Mouse (Mus musculus): Measurements from ENCODE around the gene Dok7. TPM values are rescaled to one million over a fixed set of nuclear protein-coding genes. Genes with fewer than 3 reads are reported as not detected.
A peak's percentile ranks its signal among the peaks of the same experiment; 100 is the strongest.

Dok7 gene
- polyA plus RNA-seq, 1 experiment from 2014 or later, result 11.6 TPM

DNA sequence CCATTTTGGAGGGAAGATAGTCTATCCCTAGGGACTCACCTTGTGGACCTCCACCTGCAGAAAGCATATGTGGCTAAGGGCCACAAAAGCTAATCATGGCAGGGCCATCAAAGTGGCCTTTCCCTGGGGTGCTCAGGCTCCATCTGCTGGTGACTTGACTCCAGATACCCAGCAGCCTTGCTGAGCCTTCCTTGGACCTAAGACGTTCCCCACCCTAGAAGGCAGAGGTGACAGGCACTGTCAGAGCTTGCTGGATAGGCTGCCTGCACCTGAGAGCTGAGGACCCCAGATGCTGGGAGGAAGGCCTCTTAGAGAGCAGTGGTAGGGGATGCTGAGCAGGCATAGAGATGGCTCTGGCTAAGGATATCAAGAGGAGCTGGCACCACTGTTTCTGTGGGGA lies 74.7 kb downstream of the Dok7 start:
- Histone ChIP-seq H3K27ac (replicated peaks) (no peak overlapping the region), H3K36me3 (no peaks in the 10 kb centered on the region), H3K4me2 (no peak overlapping the region), H3K9ac (no peak overlapping the region), H3K4me3 (no peak overlapping the region), H3K27me3 (no peaks in the 10 kb centered on the region), H3K4me1 (replicated peaks) (no peaks in the 10 kb centered on the region; the same call in 1 of the 2 replicates), H3K9me3 (no peaks in the 10 kb centered on the region)
- WGBS, result 45% methylated on average over 1 of the region's 1 CpGs
- ATAC-seq (ENCODE audit: low FRiP score, low read depth), result 0 out of 2 replicates have a peak, but pooled peaks have one; percentile 13

DNA sequence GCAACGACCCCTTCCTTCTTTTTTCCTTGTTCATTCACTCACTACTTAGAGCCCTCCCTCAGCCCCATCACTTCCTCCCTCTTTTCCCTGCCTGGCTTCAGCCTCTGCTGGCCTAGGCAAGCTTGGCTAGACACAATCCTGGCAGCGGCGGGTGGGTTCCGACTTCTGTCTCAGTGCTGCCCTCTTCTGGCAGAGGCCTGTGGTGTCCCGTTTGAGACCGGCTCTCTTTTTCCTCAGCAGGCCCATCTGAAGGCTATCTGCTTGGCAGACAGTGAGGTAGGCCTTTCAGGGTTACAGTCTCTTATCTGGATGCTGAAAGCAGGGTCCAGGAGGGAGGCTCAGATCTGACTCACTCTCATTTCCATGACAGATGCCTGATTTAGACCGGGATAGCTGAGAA lies 75.2 kb downstream of the Dok7 start:
- WGBS, result 8% methylated on average over 7 of the region's 7 CpGs
- Histone ChIP-seq H3K36me3 (no peaks in the 10 kb centered on the region), H3K4me1 (replicated peaks) (no peaks in the 10 kb centered on the region; the same call in 1 of the 2 replicates), H3K4me2 (no peak overlapping the region), H3K9me3 (no peaks in the 10 kb centered on the region), H3K4me3 (no peak overlapping the region), H3K27ac (replicated peaks) (no peak overlapping the region), H3K27me3 (no peaks in the 10 kb centered on the region), H3K9ac (no peak overlapping the region)
- ATAC-seq (ENCODE audit: low FRiP score, low read depth), result peak; percentile 20; the same call in 1 of the 2 replicates

DNA sequence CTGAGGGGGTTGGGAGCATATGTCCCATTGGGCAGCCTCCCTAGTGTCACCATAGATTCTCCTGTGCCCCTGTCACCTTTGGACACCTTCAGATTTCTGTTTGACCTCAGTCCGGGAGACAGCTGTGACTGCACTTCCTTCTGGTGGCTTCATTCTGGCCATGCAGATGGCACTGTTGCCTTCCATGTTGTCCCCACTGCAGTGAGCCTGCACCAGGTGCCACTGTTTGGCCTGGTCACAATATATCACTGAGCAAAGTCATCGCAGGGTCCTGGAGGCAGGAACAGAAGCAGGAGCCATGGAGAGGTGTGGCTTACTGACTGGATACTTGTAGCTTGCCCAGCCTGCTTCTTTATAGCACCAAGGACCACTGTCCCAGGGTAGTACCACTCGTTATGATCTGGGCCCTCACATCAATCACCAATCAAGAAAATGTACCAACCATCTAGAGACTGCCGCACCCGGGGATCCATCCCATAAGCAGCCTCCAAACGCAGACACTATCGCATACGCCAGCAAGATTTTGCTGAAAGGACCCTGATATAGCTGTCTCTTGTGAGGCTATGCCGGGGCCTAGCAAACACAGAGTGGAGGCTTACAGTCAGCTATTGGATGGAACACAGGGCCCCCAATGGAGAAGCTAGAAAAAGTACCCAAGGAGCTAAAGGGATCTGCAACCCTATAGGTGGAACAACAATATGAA lies 75.9 kb downstream of the Dok7 start:
- Histone ChIP-seq H3K9ac (no peak overlapping the region), H3K27ac (replicated peaks) (no peak overlapping the region), H3K9me3 (no peaks in the 10 kb centered on the region), H3K4me3 (no peak overlapping the region), H3K27me3 (no peaks in the 10 kb centered on the region), H3K36me3 (no peaks in the 10 kb centered on the region), H3K4me2 (no peak overlapping the region), H3K4me1 (replicated peaks) (no peaks in the 10 kb centered on the region; the same call in 1 of the 2 replicates)
- 90% methylated on average over 9 of the region's 9 CpGs for WGBS
- no peak for ATAC-seq (ENCODE audit: low FRiP score, low read depth)

DNA sequence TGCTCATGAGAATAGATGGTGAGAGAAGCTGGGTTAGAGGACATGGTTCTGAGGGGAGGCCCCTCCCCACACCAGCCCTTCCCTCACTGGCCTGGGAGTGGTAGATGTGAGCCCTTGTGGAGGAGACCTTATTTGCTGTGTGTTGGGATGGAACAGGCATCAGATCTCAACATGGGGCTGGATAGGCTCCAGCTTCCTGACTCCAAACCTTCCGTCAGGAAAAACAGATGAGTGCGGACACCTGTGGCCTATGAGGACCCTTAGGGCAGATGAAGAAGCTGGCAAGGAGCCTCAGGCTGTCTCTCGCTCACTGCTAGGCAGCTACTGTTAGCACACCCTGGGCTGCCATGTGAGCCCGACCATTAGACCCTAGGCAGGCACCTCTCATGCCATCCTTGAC lies 76.9 kb downstream of the Dok7 start:
- 88% methylated on average over 4 of the region's 4 CpGs for WGBS
- ATAC-seq (ENCODE audit: low FRiP score, low read depth), result no peak
- no peak overlapping the region for H3K4me3 ChIP-seq

DNA sequence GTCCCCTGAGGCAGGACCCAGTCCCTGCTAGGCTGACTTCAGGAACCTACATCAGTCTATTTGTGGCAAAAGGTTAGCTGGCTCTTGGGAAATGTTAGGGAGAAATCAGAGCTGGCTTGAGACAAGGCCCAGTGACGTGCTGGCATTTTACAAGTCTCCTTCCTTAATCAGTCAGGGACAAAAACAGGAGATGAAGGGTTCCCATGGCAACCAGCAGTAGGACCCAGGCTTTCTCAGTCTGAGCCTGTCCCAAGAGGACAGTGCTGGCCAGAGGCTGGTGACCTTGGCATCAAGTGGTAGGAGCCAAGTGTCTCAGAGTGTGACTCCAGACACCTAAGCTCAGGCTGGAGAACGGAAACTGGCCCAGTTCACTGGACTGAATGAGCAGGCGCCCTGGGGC lies 77.7 kb downstream of the Dok7 start:
- Histone ChIP-seq H3K27me3 (no peaks in the 10 kb centered on the region), H3K9ac (no peak overlapping the region), H3K4me2 (no peak overlapping the region), H3K9me3 (no peaks in the 10 kb centered on the region), H3K36me3 (no peaks in the 10 kb centered on the region), H3K4me1 (replicated peaks) (peaks cover 11% of the 10 kb centered on the region), H3K27ac (replicated peaks) (no peak overlapping the region), H3K4me3 (no peak overlapping the region)
- no peak for ATAC-seq (ENCODE audit: low FRiP score, low read depth)
- 72% methylated on average over 3 of the region's 3 CpGs for WGBS

More for the DNA sequence above, 76.9 kb downstream of the Dok7 start:
- Histone ChIP-seq H3K27me3 (no peaks in the 10 kb centered on the region), H3K9ac (no peak overlapping the region), H3K36me3 (no peaks in the 10 kb centered on the region), H3K9me3 (no peaks in the 10 kb centered on the region), H3K4me2 (no peak overlapping the region), H3K27ac (replicated peaks) (no peak overlapping the region), H3K4me1 (replicated peaks) (peaks cover 8% of the 10 kb centered on the region)

DNA sequence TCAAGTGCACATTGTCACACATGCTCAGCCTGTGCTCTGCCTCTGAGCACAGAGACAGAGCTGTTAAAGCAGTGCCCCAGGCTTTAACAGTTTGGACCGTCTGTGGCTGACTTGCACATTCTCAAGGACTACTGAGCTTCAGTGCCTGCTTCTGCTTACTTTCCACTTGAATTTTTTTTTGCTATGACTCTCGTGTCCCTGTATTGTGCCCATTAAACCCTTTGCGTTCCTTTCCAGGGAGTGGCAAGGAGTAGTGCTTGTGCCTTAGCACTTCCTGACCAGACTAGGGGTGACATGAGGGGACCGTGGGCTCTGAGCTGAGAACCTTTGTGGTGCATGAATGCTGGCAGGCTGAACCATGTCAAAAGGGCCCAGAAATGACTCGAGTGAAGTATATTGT lies 79.3 kb downstream of the Dok7 start:
- H3K4me3 ChIP-seq, result no peak overlapping the region
- ATAC-seq (ENCODE audit: low FRiP score, low read depth), result no peak
- no peaks in the 10 kb centered on the region for H3K27me3 ChIP-seq
- no peaks in the 10 kb centered on the region for H3K36me3 ChIP-seq
- H3K9ac ChIP-seq, result no peak overlapping the region
- WGBS, result 81% methylated on average over 5 of the region's 5 CpGs
- H3K27ac ChIP-seq (replicated peaks), result no peak overlapping the region
- peaks cover 15% of the 10 kb centered on the region for H3K4me1 ChIP-seq (replicated peaks)
- H3K9me3 ChIP-seq, result no peaks in the 10 kb centered on the region
- no peak overlapping the region for H3K4me2 ChIP-seq

Small RNA genes within 50 kb of the gene (microRNA-seq; reads per million reads assigned to microRNA genes)
- 11.6 reads per million, percentile 29 among the genes with 10 or more reads in this experiment for gene Mir3097

Other genes with a start within 250 kb of the Dok7 start
- 4.4 and 5.2 TPM in 2 replicates for gene Msantd1, start 148.8 kb upstream of the Dok7 start, polyA plus RNA-seq (2015; fragmentation: Nextera tagmentation; extraction: Ambion mirVana)
- gene Rgs12, start 107.3 kb upstream of the Dok7 start, polyA plus RNA-seq (2015; fragmentation: Nextera tagmentation; extraction: Ambion mirVana), result 42.7 and 44.8 TPM in 2 replicates
- gene Hgfac, start 15.3 kb upstream of the Dok7 start, polyA plus RNA-seq (2015; fragmentation: Nextera tagmentation; extraction: Ambion mirVana), result 0.34 and 0.70 TPM in 2 replicates
- gene Lrpap1, start 49.0 kb downstream of the Dok7 start, polyA plus RNA-seq (2015; fragmentation: Nextera tagmentation; extraction: Ambion mirVana), result 145 and 146 TPM in 2 replicates
- 1.0 and 1.1 TPM in 2 replicates for gene Adra2c, start 221.6 kb downstream of the Dok7 start, polyA plus RNA-seq (2015; fragmentation: Nextera tagmentation; extraction: Ambion mirVana)

Data from hindbrain, embryonic 15.5 days (tissue).